Mouse (Mus musculus) hematopoietic stem cell, adult 5-6 weeks (primary cell): Measurements from ENCODE around the gene Sec14l3. TPM values are rescaled to one million over a fixed set of nuclear protein-coding genes. Genes with fewer than 3 reads are reported as not detected.

ENCODE experiments used
- ATAC-seq, 2 experiments: fragments of 125-278 bp in 1 of 2; replicated peaks in 1 of 2; 2 replicates each; pipeline ENCODE4 v1.8.0; 2016 to 2017; ENCODE audit warnings: inconsistent platforms in 2 of 2, mild to moderate bottlenecking in 2 of 2, moderate number of reproducible peaks in 2 of 2, low read depth in 1 of 2, moderate TSS enrichment in 1 of 2; ENCODE audit not compliant: low FRiP score in 2 of 2, poor library complexity in 2 of 2, severe bottlenecking in 2 of 2, insufficient read depth in 1 of 2, low TSS enrichment in 1 of 2
- total RNA-seq: library from RNA; stranded (forward); fragments of 172-1452, 232-1000 nt; gene quantifications from 2 replicates; pipeline ENCODE4 v1.2.3, GENCODE M21; 2017

The Sec14l3 gene
- total RNA-seq, 1 experiment from 2014 or later = not detected

DNA sequence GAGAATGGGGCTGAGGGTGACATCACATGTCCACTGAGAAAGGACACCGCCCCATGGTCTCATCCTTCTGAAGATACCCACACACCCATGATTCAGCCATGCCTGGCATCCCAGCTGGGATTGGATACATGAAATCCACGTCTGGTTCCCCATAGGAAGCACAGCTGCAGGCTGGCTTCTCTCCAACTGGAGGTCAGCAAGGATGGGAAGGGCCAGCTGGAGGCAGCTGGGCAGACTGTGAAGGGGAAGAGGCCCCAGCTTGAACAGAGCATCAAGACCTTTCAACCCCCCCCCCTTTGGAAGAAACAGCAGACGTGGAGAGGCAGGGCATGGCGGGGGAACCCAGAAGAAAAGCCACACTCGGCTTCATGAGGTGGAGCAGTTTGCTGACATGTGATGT lies 18.1 kb upstream of the Sec14l3 start:
- ATAC-seq = no peak

DNA sequence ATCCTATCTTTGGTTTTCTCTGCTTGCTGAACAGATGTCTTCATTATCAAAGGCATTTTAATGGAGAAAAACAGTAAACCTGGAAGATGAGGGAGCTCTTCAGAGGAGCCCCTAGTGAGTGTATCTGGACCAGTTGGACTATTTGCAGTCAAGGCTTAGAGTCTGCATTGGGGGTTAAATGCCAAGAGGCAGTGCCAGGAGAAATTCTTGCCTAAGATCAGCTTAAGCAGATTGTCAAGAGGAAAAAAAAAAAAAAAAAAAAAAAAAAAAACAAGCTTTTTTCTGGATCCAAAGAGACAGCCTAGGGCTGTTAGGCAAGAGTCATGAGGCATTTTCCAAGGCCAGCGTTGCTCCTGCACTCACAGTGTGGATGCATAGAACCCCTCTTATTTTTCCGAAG lies 16.9 kb upstream of the Sec14l3 start:
- ATAC-seq = no peak

DNA sequence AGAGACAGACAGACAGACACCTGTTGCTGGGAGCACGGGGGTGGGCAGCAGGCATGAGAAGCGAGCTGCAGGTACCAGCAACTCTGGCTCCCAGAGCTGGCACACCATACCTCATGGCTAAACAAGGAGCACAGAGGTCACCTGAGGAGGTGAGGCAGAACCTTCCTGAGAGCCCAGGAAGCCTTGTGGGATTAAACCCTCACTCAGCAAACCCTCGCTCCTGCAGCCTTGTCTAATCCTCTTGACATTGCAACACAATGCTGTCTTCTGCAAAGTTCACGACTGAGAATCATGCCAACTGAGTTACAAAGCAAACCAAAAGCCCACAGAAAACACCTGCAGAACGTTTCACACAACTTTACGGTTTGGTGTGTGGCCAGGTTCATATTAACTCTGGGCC lies 16.2 kb upstream of the Sec14l3 start:
- no peak for ATAC-seq

DNA sequence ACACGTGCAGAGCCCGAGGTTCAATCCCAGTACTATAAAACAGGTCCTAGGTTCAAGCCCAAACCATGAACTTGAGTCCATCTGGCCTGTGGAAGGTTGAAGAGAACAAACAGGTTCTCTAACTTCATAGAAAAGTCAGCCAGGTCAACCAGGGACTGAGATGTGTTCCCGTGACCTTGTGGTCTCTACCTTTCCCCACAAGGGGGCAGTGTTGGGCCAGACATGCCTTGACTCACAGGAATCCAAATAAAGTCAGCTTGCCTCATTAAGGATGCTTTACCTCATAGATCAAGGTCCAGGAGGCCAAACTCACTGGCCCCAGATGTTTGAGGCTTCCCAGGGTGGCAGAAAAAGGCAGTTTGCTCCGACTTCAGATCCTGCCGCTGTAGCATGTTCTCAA lies 11.1 kb upstream of the Sec14l3 start:
- ATAC-seq = peak; percentile 49 to 71; a peak in 3 of 4 replicates

DNA sequence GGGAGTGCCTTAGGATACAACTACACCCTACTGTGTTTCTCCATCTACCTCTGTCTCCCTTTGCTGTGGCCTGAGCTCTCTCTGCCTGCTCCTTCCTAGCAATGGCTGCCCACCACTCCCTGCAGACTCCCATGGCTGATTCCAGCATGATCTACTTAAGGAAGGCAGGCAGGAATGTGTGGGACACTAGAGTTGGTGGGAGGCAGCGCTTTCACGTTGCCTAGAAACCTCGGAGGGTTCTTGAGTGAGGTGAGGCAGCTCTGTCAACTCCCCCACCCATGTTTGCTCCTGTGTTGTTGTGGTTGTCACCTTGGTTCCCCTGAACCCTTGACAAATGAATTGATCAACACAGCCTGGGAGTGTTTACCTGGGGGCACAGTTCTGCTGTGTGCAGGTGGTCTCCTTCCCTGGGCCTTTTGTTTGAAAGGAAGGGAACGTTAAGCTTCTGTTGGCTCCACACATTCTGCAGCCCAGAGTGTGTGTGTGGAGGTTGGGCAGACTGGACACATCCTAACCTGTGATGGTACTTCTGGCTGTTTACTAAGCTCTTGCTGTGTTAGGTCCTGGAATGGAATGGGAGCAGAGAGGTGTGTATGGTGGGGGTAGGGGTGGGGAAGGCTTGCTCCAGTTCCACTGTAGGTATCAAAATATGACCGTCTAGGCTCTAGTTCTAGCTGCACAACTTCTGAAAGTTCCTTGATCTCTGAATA lies 3.6 kb upstream of the Sec14l3 start:
- ATAC-seq = no peak

DNA sequence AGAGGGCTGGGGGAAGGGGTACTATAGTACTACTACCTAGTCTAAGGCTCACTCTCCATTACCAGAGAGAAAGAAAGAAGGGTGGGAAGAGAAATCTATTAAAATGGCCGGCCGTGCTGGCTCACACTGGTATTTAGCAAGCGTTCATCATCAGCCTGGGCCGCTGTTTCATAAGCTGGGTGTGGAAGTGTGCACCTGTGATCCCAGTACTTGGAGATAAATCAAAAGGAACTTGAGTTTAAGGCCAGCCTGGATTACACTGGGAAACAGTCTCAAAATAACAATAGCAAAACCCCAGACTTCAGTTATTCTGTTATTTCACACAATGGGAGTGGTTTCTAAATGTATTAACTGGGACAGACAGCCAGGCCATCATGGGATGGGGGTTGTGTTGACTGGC lies 2.1 kb upstream of the Sec14l3 start:
- ATAC-seq = no peak

DNA sequence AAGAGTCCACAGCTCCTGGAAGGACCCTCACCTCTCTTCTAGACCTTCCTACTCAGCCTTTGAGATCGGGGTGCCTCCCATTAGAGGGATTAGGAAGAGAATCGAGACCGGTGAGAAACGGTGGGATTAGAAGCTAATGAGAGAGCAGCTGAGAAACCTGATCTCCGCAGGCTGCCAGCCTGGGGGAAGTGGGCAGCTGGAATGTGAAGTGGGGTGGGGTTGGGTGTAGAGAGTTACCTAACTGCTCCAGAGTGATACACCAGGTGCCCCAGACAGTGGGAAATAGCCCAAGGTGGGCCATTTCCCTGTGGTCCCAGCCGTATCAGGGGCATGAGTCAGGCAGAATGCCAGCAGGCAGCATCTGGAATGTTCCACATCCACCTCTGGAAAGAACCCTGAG lies 1.7 kb upstream of the Sec14l3 start:
- no peak for ATAC-seq

DNA sequence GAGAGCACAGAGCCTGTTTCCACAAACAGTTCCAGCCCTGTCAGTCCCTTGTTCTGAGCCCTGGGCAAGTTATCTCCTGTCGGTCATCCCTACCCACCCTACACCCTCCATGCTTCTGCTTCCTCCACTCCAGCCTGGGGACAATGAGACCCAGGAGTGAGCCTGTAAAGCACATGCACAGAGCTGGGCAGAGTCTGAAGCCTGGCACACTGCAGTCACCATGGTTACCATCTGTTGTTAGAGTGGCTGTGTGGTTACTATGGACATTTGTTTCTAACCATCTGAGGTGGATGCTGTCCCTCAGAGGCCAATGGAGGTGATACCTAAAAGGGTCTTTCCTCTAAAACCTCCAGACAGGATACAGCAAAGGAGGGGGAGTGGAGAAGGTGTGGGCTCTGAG lies 5.0 kb downstream of the Sec14l3 start:
- ATAC-seq = no peak

DNA sequence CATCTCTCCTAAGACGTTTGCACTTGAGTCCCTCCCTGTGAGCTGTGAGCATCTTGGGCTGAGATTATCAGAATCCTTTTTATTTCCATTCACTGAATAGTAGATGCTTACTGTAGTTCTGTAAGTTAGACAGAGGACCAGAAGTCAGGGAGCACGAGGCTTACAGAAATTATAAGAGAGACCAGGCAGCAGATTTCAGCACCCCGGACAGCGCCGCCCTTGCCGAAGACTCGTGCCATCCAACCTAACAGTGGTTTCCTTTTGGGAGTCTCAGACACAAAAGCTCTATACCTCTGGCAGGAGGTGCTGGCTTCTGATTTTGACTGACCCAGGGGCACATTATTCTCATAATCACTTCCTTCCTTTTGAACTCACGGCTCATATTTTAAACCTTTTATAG lies 12.0 kb downstream of the Sec14l3 start:
- 0 out of 4 replicates have a peak, but pooled peaks of 1 of the 2 experiments have one; percentile 51 for ATAC-seq

DNA sequence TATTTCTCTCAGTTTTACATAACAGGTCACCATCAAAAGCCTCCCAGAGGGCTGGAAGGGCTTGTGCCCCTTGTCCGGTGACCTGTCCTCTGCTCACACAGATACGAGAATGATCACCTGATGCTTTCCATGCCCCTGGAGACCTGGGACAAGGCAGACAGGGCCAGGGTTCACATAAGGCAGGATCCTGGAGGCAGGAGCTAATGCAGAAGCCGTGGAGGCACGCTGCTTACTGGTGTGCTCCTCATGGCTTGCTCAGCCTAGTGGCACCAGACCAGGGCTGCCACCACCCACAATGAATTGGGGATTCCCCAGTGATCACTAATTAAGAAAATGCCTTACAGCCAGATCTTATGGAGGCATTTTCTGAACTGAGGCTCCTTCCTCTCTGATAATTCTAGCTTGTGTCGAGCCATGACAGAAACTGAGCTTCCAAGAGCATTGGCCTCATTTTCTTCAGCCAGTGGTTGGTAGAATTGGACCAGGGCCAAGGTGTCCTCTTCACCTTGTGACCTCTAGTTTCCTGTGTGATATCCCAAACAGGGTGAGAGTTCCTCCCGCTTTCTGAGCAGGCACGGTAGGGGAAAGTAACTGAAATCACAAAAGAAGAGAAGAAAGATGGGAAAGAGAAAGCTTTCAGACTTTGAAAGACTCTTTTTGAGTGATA lies 13.8 kb downstream of the Sec14l3 start:
- ATAC-seq = no peak

DNA sequence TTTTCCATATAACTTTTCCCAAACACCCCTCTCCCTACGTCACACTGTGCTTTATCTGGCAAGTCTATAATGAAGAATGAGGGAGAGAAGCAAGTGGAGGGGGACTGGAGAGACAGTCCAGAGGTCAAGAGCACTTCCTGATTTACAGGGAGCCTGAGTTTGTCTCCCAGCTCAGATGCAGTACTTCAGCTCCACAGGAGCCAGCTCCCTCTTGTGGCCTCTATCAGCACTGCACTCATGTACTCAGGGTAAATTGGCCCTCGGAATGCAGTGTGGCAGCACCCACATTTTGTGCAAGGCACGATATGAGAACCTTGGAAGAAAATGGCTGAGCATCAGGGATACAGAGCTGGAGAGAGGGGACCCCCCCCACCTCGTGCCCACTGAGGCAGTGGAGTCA lies 15.6 kb downstream of the Sec14l3 start:
- ATAC-seq = peak; percentile 68 to 73; a peak in 3 of 4 replicates

DNA sequence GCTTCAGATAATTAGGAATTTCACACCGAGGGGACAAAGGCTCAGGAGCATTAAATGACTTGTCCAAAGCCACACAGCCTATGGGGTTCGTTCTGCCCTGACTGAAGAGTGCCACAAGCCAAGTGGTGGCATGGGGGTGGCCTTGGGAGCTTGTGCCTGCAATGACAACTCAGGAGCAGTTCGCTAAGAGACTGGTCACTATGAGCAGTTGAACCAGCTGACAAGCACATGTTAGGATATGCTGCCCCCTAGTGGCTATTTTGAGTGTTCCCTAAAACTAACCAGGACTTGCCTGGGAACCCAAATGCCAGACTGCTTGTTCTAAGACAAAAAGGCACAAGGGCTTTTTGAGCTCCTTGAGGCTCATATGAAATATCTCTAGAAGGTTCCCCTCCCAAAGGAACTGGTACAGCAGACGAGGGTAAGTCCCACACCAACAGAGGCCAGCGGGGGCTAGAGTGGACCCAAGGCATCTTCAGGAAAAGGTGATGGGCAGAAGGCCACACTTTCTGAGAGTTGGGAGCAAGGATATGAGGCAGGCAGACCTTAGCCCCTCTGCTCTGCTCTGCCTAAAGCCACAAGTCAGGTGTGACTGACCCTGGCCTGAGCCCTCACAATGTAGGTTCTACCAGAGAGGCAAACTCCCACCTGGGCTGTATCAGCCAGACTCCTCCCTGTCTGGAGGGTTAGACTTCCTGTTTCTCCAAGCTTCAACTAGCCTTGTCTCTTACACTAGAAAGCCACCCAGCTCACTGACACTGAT lies 18.9 kb downstream of the Sec14l3 start:
- peak; percentile 27 to 43; a peak in 1 of 4 replicates for ATAC-seq

DNA sequence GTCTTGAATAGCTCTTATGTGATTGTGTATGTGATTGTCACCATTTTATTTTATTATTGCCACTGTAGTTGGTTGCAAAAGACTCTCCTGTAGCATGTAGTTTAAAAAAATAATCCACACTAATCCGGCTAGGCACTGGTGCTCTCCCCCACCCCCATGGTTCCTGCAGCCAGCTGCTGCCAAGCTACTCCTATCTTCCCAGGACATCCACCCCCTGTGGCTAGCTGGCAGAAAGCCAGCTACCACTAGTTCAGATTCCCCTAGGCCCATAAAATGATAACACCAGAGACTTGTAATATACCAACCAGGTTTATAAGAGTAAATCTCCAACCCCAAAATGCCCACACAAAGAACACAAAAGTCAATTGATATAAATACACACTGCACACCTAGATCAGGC lies 21.6 kb downstream of the Sec14l3 start:
- no peak for ATAC-seq

DNA sequence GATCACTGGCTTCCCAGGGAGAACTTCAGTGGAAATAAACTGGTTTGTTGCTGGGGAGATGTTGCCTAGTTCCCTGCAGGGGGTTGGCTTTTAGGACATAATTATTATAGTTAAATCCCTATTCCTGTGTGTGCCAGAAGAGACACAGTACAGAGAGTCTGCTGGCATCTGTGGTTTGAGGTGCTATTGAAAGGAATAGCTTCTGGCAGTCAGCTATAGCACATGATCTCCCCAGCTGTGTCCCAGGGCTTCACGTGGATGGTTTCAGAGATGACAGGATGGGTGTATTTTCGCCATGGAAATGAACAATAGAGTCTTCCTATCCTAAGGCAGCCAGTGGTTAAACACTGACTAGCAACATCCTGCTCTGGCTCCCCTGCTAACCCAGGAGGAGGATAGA lies 22.6 kb downstream of the Sec14l3 start:
- ATAC-seq = no peak

DNA sequence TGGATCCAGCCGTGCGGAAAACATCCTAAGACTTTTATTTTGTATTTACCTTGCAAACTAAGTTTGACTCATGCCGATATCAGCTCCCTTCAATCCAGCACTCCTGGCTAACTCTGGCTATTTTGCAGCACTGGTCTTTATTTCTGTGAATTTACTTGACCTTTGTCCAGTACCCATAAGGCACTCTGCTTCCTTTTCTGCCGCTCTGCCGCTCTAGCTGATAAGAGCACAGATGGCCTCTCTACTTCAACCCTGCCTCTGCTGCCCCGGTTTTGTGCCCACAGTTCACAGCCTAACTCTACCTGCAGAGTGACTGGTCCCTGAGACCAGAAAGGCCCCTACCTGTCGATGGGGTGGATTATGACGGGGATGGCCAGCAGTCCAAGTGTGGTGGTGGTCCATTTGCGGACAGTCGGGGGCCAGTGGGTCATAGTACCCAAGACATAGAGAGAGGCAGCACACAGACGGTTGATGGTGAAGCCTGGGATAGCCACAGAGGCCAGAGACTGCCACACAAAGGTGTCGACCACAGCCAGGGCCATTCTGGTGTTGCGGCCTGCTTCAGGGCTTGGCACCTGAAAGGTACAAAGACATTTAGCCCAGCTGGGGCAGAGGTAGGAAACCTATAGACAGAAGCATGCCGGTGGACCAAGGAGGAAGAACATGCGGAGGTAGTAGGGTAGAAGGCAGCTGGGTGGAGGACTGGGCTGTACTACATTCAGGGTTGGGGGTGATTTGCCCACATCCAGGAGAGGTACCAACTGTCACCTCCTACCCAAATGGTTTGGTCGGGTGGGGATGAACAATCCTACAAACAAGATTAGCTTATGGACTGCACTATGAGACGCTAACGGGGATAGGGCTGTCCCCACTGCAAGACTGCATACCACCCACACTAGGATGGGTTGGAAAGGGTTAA lies 29.1 kb downstream of the Sec14l3 start:
- ATAC-seq = no peak

DNA sequence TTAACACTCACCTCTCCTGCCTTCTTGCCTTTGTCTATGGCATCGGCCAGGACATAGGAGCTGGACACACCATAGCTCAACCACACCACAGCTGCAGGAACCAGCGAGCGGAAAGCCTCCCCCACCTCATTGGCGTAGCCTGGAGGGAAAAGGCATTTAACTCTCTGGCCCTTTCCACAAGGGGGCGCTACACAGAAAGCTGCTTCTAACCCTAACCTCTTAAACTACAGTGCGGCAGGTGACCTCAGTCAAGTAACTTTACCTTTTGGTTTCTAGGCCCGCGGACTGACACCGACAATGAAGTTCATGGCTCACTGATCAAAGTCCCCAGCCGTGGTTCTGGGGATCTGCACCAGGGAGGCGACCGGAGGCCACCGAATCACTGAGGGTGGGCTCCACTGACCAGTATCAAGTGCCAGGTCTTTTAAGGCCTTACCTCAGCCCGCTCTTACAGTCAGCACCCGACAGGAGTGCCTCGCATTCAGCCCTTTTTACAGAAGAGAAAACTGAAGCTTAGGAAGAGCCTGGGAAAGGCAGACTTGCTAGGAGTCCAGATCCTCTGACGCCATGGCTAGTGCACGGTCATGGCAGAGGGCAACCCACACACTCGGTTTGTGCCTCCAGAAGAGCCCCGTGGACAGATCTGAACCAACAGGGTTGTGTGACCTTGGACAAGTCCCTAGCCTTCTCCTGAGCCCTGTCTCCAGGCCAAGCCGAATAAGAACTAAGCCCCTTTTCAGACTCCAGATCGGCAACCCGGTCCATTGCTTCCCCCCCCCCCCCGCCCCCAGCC lies 29.9 kb downstream of the Sec14l3 start:
- peak in 1 of 2 experiments; percentile 40; a peak in 2 of 4 replicates for ATAC-seq
